Mouse (Mus musculus): ENCODE results near the gene Ptn.
A peak's percentile ranks its signal among the peaks of the same experiment; 100 is the strongest.

Ptn gene

DNA sequence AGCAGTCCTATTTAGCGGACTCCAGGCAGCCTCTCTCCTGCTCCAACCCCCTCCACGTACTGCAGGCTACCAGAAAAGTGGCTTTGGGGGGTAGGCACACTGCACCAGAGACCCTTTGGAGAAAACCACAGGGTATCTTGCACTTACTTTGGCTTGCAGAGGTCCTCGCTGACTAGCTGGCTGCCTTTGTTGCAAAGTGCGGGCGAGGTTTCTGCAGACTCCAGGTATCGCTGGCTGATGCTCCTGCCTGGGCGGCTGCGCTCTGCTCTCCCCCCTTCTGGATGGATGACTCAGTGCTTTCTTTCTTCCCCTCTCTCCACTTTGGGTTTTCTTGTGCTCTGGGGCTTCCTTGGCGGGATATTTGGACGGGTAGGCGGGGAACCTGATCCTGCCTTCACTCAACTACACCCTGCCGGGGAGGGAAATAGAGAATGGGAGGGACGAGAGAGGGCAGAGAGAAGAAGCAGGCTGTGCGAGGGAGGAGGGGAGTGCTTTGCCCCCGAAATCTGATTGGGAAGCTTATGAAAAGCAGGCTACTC is at the start of gene Ptn:
Gene Ptn (minus strand): TSS at position 474 of the 539 bp plus-strand sequence.
- DNase-seq (ENCODE audit: low spot score) = peak; percentile 43

DNA sequence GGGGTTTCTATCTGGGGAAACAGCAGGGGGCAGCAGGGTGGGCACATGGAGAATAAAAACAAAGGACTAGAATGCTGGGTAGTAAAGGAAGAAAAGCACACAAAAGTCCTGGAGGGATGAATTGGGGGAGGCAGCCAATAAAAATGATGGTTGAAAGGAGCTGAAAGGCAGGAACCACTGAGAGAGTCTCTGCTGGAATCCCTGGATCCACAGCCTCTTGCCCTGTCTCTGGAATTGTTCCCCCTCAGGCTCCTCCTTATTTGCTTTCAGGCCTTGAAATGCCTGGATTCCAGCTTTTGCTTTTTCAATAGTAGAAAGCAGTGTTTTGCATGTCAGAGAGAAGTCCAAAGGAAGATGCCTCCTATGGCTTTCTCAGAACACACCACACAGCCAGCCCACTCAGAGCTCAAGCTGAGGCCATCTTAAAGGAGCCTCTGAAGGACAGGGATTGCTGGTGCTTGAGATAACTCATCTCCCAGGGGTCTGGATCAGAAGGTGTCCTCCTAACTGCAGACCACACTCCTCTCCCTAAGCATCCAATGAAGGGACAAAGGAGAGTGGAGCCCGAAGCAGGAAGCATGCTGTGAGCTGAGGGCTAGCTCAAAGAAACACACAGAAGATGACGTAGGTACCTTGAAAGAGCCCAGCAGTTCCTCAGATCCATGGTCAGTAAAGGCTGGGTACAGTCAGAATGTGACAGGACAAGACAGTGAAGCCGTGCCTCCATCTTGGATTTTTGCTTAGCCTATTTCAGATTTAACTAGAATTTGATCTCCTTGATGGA is 48.4 kb upstream of the Ptn start:
- no peak for DNase-seq (ENCODE audit: low spot score)

DNA sequence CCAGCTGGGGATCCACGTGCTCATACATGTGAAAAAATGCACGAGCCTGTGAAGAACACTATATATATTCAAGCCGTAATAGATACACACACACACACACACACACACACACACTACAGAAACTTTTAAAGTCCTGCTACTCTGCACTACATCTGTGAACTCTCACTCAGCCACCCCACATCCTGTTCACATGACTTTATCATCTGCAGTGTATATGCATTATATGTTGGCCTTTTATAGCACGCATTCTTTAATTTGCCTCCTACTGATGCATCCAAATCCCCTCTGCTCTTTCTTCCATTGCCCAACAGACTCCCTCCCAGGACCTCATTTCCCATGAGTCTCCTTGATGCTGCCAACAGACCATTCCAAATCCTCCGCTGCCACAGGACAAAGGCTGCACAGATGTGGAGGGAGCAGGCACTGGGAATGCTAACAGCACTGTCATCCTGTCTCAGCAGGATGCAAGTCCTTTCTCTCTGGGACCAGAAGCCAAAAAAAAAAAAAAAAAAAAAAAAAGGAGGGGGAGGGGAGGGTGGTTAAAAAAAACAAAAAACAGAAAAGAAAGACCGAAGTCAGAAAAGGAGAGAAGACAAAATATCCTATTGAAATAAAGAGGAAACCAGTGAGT is 47.7 kb upstream of the Ptn start:
- DNase-seq (ENCODE audit: low spot score) = no peak

DNA sequence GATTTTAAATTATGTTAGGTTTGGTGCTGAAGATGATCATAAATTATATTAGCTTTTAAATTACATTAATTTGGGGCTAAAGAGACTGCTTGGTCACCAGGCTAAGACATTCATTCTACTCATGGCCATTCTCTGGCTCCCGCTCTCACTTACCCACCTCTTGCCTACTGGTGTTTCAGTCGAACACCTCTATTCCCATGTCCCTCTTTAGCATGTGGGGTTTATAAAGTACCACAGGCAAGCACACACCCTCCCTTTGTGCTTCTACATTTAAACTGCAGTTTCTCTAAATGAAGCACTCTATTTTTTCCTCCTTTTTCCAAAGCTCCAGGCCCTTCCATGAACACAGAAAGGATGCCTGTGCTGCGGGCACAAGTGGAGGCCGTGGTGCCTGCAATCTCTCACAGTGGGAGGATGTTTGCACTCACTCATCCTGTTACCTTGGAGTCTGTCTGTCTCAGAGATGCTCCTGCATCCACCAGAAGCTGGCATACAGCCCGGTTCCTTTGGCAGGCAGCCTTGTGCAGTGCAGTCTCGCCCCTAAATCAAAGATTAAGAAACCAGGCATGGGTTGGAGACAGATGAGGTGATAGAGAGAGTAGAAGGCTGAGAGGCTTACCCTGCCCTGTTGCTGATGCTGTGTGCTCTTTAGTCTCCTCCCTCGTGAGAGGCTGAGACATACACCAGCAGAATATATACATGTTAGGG is 40.6 kb upstream of the Ptn start:
- DNase-seq (ENCODE audit: low spot score) = peak; percentile 59

DNA sequence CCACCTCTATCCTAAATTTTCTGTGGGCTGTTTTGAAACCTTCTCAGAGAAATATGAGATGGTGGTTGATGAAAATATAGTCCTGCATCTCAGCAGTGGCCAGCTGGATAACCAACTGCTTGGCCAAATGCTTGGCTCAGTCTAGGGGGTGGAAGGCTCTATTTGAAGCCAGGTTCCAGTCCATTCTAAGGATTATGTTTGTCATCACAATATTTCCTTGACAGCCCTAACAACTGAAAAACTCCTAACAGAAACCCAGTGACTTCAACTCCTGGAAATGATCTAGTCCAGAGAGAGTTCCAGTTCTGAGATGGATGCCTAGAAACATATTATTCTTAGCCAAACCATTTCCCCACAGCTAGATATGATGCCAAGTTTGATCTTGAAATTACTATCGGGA is 35.3 kb upstream of the Ptn start:
- no peak for DNase-seq (ENCODE audit: low spot score)

DNA sequence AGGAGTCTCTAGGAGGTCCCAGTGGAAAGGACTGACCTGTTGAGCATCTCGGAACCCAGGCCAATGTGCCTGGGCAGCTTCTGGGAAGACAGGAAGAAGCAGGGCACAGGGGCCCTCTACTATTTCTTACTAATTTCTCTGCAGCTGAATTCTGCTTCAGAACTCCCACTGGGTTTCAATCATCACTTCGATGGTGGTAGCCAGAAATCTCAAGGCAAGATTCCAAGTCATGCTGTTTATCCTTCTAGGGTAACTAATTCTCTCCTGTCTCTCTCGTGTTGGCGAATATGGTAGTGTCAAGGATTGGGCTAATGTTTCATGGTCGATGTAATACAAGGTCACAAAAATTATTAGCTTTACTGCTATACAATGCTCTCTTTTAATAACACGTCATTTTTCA is 34.2 kb upstream of the Ptn start:
- no peak for DNase-seq (ENCODE audit: low spot score)

DNA sequence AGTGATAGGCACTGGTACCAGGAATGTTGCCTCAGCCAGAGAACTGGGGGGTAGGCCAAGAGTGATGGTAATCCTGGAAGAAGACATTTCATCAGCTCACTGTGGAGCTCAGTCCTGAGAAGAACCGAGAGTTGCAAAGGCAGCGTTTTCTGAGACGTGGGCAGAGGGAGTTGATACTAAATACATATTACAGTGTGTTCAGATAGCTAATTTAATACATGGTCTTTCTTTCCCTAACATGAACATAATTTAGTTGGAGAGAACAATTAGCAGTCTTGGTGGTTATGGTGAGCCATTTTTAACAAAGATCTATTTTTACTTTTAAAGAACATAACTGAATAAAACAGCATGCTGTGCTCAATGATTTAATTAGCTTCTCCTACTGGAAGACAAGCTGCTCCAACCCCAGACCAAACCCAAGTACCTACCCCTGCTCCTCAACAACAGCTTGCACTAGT is 33.0 kb upstream of the Ptn start:
- no peak for DNase-seq (ENCODE audit: low spot score)

DNA sequence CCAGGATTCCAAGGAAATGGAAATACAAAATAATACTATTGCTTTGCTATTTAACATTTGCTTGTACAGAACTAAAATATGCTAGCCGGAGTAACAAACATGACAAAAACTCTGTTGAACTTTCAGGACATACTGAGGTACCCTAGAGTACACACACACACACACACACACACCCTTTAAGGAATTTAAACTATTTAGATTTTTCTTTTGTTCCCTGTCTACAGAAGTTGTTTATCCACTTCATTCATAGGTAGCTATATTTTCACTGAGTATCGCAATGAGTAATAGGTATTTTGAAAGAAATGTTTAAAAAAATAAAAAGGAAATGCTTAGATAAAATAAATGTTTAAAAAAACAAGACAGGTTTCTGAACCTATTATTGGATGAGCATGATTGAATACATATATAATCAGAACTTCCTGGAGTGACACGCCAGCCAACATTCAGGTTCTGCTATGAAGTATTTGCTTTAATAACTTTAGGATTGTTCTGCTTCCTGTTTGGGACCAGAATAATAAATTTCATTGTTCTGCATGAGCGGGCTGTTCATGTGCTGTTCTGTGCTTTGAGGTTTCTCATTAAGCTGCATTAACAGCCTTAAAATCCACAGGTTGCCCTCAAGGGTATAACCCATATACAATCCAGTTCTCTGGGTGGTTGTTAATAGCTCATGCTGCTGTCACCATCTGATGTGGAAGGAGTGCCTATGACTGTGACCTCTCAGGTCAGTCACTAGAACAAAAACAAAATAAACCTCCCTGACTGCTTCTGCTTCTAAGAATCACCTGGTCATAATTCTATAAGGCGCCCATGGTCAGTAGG is 32.3 kb upstream of the Ptn start:
- DNase-seq (ENCODE audit: low spot score) = no peak

DNA sequence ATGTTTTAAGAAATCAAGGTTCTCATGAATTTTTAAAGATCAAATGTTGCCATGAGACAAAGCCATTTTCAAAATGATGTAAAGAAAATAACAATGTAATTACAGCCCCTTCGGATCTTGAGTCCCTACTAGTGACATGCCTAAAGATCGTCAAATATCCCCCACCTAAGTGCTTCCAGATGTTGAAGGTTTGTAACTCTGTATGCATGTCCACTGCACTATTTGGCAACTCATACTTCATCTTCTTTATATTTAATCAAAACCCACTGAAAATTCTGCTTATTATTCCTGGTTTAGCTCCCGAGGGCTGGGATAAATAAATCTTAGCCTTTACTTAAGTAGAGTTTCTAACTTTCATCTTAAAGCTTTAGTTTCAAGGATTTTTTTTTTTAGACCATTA is 31.7 kb upstream of the Ptn start:
- DNase-seq (ENCODE audit: low spot score) = no peak

DNA sequence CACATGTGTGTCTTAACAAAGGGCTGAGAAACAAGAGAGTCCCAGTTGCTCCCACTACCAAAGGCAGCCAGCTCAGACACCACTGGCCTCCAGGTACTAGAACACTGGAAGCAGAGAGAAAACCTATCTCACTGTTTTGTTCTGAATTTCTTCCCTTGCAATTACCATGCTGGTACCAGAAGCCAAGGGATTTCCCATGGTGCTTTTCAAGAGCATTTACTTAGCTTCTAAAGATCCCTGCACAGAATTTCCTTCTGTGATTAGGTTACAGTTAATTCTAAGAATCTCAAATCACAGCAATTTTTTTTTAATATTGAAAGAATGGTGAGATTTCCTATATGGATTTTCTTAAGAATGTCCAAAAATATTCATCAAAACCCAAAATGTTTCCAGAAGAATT is 31.2 kb upstream of the Ptn start:
- no peak for DNase-seq (ENCODE audit: low spot score)

DNA sequence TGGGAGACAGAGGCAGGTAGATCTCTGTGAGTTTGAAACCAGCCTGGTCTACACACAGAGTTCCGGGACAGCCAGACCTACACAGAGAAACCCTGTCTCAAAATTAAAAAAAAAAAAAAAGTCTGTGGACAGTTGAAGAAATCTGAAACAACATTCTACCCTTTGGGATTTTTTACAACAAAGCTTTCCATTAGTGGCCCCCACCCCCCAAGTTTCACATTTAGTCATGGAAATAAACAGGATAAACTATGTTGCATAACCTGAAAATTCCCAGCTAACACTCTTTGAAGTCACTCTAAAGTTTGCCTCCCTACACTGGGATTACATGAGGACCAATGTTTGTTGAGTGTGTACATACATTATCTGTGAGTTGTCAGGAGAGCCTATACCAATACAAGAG is 28.7 kb upstream of the Ptn start:
- no peak for DNase-seq (ENCODE audit: low spot score)

DNA sequence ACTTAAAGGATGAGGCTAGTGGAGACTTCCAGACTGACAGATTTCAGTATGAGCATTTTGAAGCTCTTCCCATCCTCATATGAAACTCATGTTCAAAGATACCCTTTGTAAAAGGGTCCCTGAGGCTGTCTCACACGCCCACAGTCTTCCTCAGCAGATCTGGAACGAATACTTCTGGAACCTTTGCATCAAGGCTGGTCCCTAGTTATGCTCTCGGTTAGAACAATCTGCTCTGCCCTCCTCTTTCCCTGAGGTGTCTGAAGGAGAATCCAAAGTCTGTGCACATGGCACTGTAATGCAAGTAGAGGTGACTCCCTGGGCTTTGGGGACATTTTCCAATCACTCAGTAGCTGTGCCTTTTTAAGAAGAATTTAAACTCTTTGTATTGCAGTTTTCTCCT is 25.3 kb upstream of the Ptn start:
- no peak for DNase-seq (ENCODE audit: low spot score)

DNA sequence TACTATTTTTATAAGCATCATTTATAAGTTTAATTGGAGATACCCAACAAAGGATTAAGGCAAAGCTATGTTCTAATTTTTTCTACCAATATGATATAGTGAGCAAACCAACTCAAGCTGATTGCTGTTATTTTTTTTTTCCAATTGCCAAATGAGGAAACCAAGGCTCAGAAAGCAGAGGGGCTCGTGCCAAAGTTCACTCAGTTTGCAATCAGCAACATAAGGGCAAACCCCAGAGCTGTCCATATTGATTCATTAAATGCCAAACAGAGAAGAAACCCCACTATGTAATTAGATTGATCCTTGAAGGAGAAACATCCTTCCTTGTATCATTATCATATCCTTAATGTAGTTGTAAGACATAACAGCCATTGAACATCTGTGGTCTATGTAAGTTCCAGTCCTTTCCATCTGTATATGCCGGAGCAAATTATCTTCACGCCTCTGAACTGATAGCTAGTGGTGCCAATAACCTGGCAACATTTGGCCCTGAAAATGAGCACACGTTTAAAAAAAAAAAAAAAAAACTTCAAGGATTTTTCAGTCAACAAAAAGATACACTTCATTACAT is 24.8 kb upstream of the Ptn start:
- no peak for DNase-seq (ENCODE audit: low spot score)

DNA sequence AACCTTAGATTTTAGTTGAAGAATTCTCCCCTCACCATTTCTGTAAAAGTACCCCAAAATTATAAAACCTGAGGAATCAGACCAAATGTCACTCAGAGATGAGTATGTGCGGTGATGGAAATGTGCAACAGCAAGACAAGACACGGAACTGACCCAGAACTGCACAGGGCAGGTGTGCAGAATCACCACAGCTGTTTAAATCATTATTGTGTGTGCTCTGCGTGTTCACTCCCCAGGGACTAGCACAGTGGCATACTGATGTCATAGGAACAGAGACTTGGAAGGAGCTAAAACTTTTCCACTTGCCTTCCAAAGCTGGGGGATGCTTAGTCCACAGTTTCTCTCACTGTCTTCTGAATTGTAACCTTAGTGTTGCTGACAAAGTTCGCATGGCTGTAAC is 22.7 kb upstream of the Ptn start:
- no peak for DNase-seq (ENCODE audit: low spot score)

DNA sequence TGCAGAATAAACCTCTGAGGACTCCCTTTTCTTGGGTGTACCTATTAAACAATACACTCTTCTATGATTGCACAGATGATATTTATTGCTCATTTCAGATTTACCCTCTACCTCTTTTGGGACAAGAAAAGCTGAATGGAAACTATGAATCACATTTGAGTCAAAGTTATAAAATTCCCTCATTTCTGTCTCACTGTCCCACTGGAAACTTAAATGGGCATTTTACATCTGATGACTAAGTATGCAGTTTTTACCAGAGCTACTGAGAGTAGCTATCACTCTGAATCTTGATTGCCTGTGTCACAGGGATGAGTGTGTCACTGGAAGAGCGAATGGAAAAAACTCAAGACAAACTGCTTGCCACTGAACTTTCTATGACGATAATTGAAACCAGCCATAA is 22.2 kb upstream of the Ptn start:
- DNase-seq (ENCODE audit: low spot score) = no peak

DNA sequence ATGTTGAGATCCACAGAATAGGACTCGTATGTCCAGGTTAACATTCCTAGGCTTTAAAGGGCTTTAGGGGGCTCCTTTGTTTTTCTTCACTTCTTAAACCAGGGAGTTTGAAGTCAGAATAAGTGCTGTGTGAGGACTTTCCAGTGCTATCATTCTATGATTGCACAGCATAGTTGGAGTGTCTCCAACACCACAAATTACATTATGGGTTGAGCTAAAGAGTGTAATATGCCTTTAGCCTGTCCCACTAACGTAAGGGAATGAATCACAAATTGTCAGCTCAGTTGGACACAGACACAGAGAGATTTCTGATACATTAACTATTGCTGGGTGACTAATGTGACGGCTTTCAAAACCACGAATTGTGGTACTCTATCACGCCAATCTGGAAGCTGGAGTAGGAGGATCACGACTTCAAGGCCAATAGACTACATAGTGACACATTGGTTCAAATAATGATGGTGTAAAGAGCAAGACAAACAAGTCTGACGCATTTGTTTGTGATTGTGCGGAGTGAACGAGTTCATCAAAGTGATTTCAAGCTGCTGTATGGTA is 20.4 kb upstream of the Ptn start:
- no peak for DNase-seq (ENCODE audit: low spot score)

DNA sequence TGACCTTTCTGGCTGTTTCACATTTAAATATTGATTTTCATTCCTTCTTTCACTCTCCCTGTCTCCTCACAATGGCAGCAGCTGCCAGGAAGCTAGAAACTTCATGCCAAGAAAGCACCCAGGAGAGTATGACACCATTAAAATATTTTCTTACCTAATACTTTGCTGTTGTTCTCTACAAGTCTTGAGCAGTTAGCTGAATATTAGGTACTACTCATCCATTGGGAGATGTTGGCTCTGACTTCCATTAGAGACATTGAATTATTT is 9.7 kb upstream of the Ptn start:
- no peak for DNase-seq (ENCODE audit: low spot score)

DNA sequence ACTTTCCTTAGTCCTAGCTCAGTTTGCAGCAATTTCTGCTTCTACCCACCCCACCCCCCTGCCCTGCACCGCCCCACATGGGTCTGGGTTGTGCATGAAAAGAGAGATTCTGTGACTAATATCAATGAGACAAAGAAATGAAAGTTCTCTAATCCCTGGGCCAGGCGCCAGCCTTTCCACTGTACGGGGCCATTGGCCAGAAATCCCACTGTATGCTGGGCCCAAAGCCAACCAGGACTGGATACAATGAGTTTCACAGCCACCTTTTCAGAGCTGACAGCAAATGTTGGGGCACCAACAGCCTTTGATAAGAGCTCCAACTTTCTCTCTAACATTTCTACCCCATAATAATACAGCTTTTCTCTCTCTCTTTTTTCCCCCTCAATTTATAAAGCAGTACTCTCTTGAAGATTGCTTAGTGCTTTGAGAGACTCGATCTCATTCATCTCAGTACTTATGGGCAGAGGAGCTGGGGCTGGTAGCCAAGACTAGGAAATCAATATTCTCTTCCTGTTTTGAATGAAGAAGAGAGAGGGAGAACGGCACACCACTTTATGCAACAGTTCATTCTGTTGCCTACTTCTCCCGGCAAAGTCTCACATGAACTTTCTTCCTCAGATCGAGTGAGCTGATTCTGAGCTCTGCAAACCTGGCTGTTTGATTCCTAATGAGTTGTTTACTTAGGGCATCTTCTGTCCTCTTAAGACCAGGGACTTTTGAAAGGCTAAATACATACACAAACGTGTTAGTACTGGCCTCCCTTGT is 9.2 kb upstream of the Ptn start:
- DNase-seq (ENCODE audit: low spot score) = peak; percentile 88

DNA sequence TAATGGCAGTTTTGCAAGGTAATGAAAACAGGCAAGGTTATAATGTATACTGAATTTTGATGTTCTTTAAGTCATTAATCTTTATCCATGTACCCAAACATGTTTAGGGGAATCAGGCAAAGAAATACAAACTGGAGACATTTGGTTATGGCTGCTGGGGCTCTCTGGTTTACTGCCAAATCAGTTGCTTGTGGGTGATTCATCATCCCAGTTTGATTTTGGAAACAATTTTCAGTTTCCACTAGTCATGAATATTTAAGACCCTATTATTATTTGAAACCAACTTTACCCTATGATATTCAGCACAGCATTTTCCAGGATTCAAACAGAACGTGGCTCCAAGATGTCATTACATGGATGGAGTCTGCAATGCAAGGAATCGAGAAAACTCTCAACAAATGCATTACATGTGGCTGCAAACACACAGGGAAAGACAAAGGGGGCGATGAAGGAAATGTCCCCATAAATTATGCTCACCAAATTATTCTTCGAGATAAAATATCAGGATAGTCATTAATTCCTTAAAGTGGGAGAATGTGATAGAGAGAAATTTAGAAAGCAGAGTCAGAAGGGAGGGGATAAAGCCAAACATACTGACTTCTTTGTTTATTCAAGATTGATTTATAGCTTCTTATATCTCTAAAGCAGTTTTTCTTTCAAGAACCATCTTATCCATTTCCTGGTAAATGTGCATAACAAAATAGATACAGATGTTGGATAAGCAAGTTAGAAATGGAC is 8.4 kb upstream of the Ptn start:
- DNase-seq (ENCODE audit: low spot score) = no peak

DNA sequence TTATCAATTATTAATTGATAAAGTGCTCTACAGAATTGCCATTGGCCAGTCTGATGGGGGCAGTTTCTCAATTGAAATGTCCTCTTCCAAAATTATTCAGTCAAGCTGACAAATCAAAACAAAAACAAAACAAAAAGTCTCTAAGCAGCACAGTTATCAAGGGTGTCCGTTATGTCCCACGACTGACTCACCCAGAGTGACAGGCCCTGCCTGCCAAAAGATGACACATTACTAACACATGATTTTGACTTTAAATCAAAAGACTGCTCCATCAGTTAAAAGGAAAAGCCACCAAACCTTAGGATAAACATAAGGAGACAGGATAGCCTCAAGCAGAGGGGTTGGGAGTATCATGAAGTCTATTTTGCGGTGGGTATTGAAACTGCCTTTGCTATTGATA is 6.6 kb upstream of the Ptn start:
- no peak for DNase-seq (ENCODE audit: low spot score)
